Mouse (Mus musculus): ENCODE results near the gene Dusp27. TPM values are rescaled to one million over a fixed set of nuclear protein-coding genes. Genes with fewer than 3 reads are reported as not detected.

The Dusp27 gene
- polyA plus RNA-seq (2015; fragmentation: Nextera tagmentation; extraction: Ambion mirVana) = 1.00 and 1.5 TPM in 2 replicates

DNA sequence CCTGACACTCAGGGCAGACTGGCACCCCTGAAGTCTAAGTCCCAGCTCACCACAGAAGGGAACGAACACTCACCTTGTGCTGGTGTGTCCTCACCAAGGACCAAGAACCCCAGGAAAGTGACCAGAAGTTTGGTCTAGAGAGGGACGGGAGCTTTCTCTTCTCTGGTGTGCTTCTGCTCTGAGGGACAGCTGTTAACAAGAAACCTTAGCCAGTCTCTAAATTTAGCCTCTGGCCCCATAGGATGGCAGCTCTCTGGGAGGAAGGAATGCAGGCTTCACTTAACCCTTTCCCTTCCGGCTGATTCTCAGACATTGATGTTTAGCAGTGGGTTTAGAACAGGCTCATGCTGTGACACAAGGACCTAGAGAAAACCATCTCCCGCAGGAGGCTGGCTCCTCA is at the start of gene Dusp27:
Gene Dusp27 (minus strand): TSS at position 204 of the 400 bp plus-strand sequence.
- H3K4me1 ChIP-seq = peaks cover 4% of the 10 kb centered on the region; the same call in 1 of the 2 replicates
- H3K36me3 ChIP-seq = no peaks in the 10 kb centered on the region
- WGBS = 66% methylated on average over 4 of the region's 4 CpGs
- H3K9ac ChIP-seq (replicated peaks) = no peak within 1 kb of the TSS
- 0 out of 2 replicates have a peak within 1 kb of the TSS, but pooled peaks have one; percentile 2 for H3K27ac ChIP-seq (replicated peaks)
- no peaks in the 10 kb centered on the region for H3K9me3 ChIP-seq (replicated peaks)
- no peak within 1 kb of the TSS for H3K4me3 ChIP-seq (replicated peaks)
- H3K27me3 ChIP-seq (replicated peaks) = no peaks in the 10 kb centered on the region
- peak within 1 kb of the TSS; percentile 19; the same call in 1 of the 2 replicates for H3K4me2 ChIP-seq
- ATAC-seq (ENCODE audit: low FRiP score) = no peak

DNA sequence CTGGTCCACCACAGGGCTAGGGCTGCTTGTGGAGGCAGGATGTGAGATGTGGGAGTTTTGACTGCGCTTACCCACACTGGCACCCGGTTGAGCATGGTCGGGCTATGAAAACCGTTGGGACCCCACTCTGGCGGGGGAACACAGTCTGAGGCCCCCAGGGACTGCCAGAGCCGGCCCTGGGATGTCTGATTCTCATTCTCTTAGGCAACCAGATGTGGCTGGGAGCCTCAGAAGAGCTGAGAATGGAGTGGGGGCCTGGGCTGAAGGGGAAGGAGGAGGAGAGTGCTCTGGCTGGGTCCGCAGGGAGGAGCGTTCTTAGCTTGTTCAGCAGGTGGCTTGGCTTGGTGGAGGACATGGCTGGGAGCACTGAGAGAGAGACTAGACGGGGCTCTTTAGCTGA is 45.9 kb upstream of the Dusp27 start:
- H3K9ac ChIP-seq (replicated peaks) = no peak overlapping the region
- H3K27ac ChIP-seq (replicated peaks) = no peak overlapping the region
- no peaks in the 10 kb centered on the region for H3K27me3 ChIP-seq (replicated peaks)
- H3K4me3 ChIP-seq (replicated peaks) = no peak overlapping the region
- no peaks in the 10 kb centered on the region for H3K4me1 ChIP-seq
- no peaks in the 10 kb centered on the region for H3K9me3 ChIP-seq (replicated peaks)
- H3K4me2 ChIP-seq = no peak overlapping the region
- no peaks in the 10 kb centered on the region for H3K36me3 ChIP-seq
- WGBS = 67% methylated on average over 9 of the region's 9 CpGs
- no peak for ATAC-seq (ENCODE audit: low FRiP score)

DNA sequence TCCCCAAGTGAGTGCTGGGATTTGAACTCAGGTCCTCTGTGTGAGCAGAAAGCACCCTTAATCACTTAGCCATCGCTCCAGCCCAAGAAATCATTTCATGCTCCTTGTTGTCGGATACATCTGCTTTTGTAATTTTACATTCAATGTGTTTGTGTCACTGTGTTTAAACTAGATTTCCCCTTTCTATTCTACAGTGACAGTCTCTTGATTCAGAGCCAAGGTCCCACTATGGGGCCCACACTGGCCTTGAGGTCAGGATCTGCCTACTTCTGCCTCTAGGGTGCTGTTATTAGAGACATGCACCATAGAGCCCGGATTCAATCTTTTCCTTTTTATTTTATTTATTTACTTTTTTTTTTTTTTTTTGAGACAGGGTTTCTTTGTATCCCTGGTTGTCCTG is 45.3 kb upstream of the Dusp27 start:
- no peak overlapping the region for H3K9ac ChIP-seq (replicated peaks)
- no peaks in the 10 kb centered on the region for H3K4me1 ChIP-seq
- 79% methylated on average over 3 of the region's 3 CpGs for WGBS
- no peaks in the 10 kb centered on the region for H3K9me3 ChIP-seq (replicated peaks)
- ATAC-seq (ENCODE audit: low FRiP score) = no peak
- H3K4me3 ChIP-seq (replicated peaks) = no peak overlapping the region
- no peak overlapping the region for H3K4me2 ChIP-seq
- H3K36me3 ChIP-seq = no peaks in the 10 kb centered on the region
- H3K27ac ChIP-seq (replicated peaks) = no peak overlapping the region
- no peaks in the 10 kb centered on the region for H3K27me3 ChIP-seq (replicated peaks)

DNA sequence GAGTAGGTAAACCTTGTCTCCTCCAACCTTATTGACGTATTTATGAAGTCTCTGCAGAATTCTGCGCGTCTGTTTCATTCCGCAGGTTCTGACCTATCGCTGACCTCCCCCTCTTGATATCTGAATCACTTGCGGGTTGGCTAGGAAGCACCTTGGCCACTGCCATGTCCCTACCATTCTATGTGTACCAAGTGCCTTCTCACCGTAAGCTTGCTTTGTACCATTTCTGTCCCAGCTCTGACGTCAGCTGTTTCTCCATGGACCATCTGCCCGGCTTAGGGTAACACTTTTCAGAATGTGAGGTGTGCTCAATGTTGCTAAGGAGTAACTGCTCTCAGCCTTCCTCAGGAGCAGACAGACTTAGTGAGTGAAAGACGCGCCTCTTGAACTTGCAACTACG is 43.1 kb upstream of the Dusp27 start:
- H3K4me1 ChIP-seq = no peaks in the 10 kb centered on the region
- no peaks in the 10 kb centered on the region for H3K36me3 ChIP-seq
- H3K9me3 ChIP-seq (replicated peaks) = no peaks in the 10 kb centered on the region
- H3K4me3 ChIP-seq (replicated peaks) = no peak overlapping the region
- no peak for ATAC-seq (ENCODE audit: low FRiP score)
- H3K27me3 ChIP-seq (replicated peaks) = no peaks in the 10 kb centered on the region
- WGBS = 95% methylated on average over 12 of the region's 12 CpGs
- H3K9ac ChIP-seq (replicated peaks) = no peak overlapping the region
- no peak overlapping the region for H3K27ac ChIP-seq (replicated peaks)
- H3K4me2 ChIP-seq = no peak overlapping the region

DNA sequence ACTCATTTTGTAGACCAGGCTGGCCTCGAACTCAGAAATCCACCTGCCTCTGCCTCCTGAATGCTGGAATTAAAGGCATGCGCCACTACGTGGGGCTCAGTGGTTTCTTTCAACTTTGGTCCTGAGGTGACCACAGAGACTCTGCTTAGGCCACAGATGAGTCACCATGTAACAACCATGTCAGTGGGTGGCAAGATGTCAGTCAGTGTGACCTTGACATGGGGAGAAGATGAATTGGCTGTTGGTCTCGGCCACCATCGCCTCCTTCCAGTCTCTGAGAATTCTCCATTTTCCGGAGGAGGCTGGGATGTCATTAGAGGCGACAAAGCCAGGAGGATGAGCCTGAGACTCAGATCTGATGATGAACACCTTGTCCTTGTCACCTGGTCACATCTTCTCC is 42.0 kb upstream of the Dusp27 start:
- Histone ChIP-seq H3K4me1 (no peaks in the 10 kb centered on the region), H3K27me3 (replicated peaks) (no peaks in the 10 kb centered on the region), H3K36me3 (no peaks in the 10 kb centered on the region), H3K4me3 (replicated peaks) (no peak overlapping the region), H3K4me2 (no peak overlapping the region), H3K9ac (replicated peaks) (no peak overlapping the region), H3K9me3 (replicated peaks) (no peaks in the 10 kb centered on the region), H3K27ac (replicated peaks) (no peak overlapping the region)
- ATAC-seq (ENCODE audit: low FRiP score) = no peak
- WGBS = 90% methylated on average over 7 of the region's 7 CpGs

DNA sequence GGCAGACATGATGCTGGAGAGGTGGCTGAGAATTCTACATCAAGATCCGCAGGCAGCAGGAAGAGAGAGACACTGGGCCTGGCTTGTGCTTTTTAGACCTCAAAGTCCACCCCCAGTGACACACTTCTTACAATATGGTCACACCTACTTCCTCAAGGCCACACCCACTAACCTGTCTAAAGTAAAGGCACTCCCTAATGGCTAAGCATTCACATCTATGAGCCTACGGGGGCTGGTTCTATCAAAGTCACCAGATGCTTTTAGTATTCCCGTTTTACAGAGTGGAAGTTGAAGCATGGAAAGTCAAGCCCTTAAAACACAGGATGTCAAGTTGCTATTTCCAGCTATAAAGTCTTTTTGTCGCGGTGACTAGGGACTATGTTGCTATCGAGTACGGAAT is 40.3 kb upstream of the Dusp27 start:
- no peak overlapping the region for H3K4me2 ChIP-seq
- H3K9me3 ChIP-seq (replicated peaks) = no peaks in the 10 kb centered on the region
- H3K27ac ChIP-seq (replicated peaks) = no peak overlapping the region
- no peak for ATAC-seq (ENCODE audit: low FRiP score)
- H3K9ac ChIP-seq (replicated peaks) = no peak overlapping the region
- H3K36me3 ChIP-seq = no peaks in the 10 kb centered on the region
- no peaks in the 10 kb centered on the region for H3K27me3 ChIP-seq (replicated peaks)
- H3K4me3 ChIP-seq (replicated peaks) = no peak overlapping the region
- 94% methylated on average over 7 of the region's 7 CpGs for WGBS
- H3K4me1 ChIP-seq = no peaks in the 10 kb centered on the region

DNA sequence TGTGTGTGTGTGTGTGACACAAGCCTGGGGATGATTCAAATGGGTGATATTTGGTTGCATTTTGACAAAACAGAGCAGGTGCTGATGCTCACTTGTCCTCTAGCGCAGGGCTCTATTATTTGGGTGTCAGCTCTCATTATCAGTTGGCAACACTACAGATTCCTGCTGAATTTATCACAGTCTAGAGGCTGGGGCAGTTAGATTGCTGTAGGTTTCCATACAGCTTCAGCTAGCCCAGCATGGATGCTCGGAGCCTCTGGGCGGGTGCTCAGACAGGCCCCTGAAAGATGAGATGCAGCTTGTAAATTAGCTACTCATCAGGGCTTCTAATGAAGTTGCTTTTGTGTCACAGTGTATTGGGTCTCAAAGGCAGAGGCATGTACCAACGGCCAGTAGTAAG is 39.7 kb upstream of the Dusp27 start:
- H3K4me3 ChIP-seq (replicated peaks) = no peak overlapping the region
- ATAC-seq (ENCODE audit: low FRiP score) = no peak
- H3K4me2 ChIP-seq = no peak overlapping the region
- H3K9me3 ChIP-seq (replicated peaks) = no peaks in the 10 kb centered on the region
- no peak overlapping the region for H3K27ac ChIP-seq (replicated peaks)
- H3K9ac ChIP-seq (replicated peaks) = no peak overlapping the region
- no peaks in the 10 kb centered on the region for H3K4me1 ChIP-seq
- 48% methylated on average over 4 of the region's 4 CpGs for WGBS
- no peaks in the 10 kb centered on the region for H3K27me3 ChIP-seq (replicated peaks)
- H3K36me3 ChIP-seq = no peaks in the 10 kb centered on the region

DNA sequence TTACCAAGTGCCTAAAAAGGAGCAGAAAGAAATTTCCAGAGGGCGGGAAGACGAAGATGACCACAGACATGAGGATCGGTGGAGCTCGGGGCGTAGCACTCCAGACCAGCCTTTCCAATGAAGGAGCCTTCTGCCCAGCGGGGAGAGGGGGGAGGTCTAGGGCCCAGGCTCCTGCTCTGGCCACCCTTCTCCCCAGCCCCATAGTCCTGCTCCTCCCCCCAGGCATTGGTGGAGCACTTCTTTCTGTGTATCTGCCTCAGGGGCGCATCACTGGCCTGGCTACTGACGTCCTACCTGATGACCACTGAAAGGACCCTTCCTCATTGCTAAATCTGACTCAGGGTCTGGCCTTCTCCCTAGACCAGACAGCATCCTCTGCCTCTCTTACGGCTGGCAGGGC is 37.4 kb upstream of the Dusp27 start:
- no peaks in the 10 kb centered on the region for H3K36me3 ChIP-seq
- H3K27ac ChIP-seq (replicated peaks) = no peak overlapping the region
- WGBS = 88% methylated on average over 9 of the region's 9 CpGs

DNA sequence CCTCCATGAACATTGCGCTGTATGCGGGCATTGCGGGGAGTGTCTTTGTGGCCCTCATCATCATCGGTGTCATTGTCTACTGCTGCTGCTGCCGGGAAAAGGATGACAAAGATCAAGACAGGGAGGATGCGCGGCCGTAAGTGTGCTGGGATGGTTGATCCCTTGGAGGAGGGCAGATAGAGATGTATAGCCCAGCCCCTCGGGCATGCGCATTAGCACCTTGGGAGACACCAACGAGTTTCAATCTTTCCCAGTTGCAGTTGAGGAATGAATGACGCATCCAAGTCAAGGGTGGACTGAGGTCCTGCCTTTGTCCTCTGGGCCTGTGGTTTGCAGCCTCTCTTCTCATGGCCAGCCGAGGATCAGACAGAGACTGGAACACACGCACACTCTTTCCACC is 36.9 kb upstream of the Dusp27 start:
- Histone ChIP-seq H3K4me2 (no peak overlapping the region), H3K9me3 (replicated peaks) (no peaks in the 10 kb centered on the region), H3K4me1 (peaks cover 4% of the 10 kb centered on the region; the same call in 1 of the 2 replicates), H3K9ac (replicated peaks) (no peak overlapping the region), H3K27me3 (replicated peaks) (peaks cover 8% of the 10 kb centered on the region; the same call in 1 of the 2 replicates), H3K27ac (replicated peaks) (no peak overlapping the region), H3K4me3 (replicated peaks) (no peak overlapping the region), H3K36me3 (no peaks in the 10 kb centered on the region)
- no peak for ATAC-seq (ENCODE audit: low FRiP score)
- WGBS = 94% methylated on average over 14 of the region's 14 CpGs

More for the DNA sequence above, 37.4 kb upstream of the Dusp27 start:
- Histone ChIP-seq H3K9ac (replicated peaks) (no peak overlapping the region), H3K4me1 (peaks cover 4% of the 10 kb centered on the region; the same call in 1 of the 2 replicates), H3K4me2 (no peak overlapping the region), H3K27me3 (replicated peaks) (peaks cover 3% of the 10 kb centered on the region; the same call in 1 of the 2 replicates), H3K9me3 (replicated peaks) (no peaks in the 10 kb centered on the region), H3K4me3 (replicated peaks) (no peak overlapping the region)
- no peak for ATAC-seq (ENCODE audit: low FRiP score)

DNA sequence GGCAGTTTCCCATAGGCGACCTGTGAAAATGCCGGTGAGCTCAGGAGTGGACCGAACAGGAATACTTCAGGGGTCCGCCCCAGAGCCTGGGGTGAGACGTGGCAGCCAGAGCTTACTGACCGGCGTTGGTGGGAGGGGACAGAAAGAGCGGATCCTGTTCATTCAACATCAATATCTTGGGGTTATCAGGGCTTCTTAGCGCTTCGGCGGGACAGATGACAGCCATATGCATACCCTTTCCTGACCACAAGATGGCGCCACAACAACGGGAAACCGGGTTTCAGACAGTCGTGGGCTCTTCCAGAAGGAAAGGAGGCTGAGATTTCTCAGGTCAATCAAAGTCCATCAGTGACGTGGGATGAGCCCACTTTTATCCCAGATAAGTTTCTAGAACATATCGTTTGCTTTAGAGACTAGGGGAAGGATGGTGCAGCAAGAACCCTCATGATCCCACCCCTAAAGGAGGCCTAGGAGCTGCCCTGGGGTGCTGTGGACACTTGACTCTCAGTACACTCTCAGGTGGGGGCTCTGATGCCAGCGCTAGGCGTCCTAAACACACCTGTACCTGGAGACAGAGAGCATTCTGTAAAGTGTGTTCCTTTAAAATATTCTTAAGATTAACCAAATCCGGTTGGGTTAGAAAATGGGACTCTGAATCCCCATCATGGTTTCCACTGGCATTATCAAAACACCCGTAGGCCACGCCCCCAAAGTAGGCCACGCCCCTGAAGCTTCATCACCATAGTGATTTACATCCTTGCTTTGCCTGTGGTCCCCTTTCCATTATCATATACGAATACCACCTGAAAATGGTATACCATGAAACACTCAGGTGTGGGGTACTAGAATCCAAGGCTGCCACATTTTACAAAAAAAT is 33.1 kb upstream of the Dusp27 start:
- Histone ChIP-seq H3K36me3 (no peaks in the 10 kb centered on the region), H3K4me3 (replicated peaks) (peak overlapping the region; percentile 22), H3K9ac (replicated peaks) (peak overlapping the region; percentile 42), H3K4me1 (peaks cover 4% of the 10 kb centered on the region; the same call in 1 of the 2 replicates), H3K9me3 (replicated peaks) (no peaks in the 10 kb centered on the region), H3K27ac (replicated peaks) (no peak overlapping the region), H3K4me2 (peak overlapping the region; percentile 52), H3K27me3 (replicated peaks) (peaks cover 18% of the 10 kb centered on the region)
- WGBS = 19% methylated on average over 24 of the region's 24 CpGs
- peak; percentile 76 for ATAC-seq (ENCODE audit: low FRiP score)

DNA sequence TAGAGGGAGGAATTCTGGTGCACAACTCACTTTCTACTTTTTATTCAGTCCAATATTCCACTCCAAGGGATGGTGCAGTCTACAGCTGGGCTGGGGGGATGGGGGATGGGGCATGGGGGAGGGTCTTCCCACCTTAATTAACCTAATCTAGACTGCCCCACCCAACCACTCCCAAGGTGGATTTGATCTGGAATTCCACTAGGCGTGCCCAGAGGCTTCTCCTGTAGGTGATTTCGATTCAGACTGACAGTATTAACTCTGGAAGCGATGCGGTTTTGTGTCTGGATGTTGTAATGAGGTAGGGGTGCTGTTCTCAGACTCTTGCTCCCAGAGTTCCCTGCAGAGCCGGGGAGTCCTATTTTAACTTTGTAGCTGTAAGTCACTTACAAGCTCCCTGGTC is 32.4 kb upstream of the Dusp27 start:
- ATAC-seq (ENCODE audit: low FRiP score) = 0 out of 2 replicates have a peak, but pooled peaks have one; percentile 2
- no peak overlapping the region for H3K27ac ChIP-seq (replicated peaks)
- H3K9me3 ChIP-seq (replicated peaks) = no peaks in the 10 kb centered on the region
- peak overlapping the region; percentile 52 for H3K4me2 ChIP-seq
- H3K27me3 ChIP-seq (replicated peaks) = peaks cover 25% of the 10 kb centered on the region
- WGBS = 56% methylated on average over 5 of the region's 5 CpGs
- peak overlapping the region; percentile 42 for H3K9ac ChIP-seq (replicated peaks)
- no peaks in the 10 kb centered on the region for H3K36me3 ChIP-seq
- H3K4me1 ChIP-seq = peaks cover 4% of the 10 kb centered on the region; the same call in 1 of the 2 replicates
- peak overlapping the region; percentile 22; the same call in 1 of the 2 replicates for H3K4me3 ChIP-seq (replicated peaks)

DNA sequence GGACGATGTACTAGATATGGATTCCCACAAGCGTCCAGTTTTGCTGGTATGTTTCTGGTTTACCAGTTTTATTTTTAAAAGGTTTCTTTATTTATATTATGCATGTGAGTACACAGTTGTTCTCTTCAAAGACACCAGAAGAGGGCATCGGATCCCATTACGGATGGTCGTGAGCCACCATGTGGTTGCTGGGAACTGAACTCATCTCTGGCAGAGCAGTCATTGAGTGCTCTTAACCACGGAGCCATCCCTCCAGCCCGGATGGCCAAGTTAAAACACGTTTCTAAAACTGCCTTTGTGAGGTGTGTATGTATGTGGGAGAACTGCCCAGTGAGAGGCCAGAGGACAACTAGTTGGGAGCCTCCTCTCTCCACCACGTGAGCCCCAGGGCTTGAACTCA is 30.9 kb upstream of the Dusp27 start:
- H3K36me3 ChIP-seq = no peaks in the 10 kb centered on the region
- H3K4me3 ChIP-seq (replicated peaks) = no peak overlapping the region
- peaks cover 33% of the 10 kb centered on the region for H3K27me3 ChIP-seq (replicated peaks)
- no peak for ATAC-seq (ENCODE audit: low FRiP score)
- WGBS = 66% methylated on average over 9 of the region's 9 CpGs
- no peak overlapping the region for H3K9ac ChIP-seq (replicated peaks)
- no peak overlapping the region for H3K4me2 ChIP-seq
- H3K4me1 ChIP-seq = peaks cover 11% of the 10 kb centered on the region
- H3K9me3 ChIP-seq (replicated peaks) = no peaks in the 10 kb centered on the region
- no peak overlapping the region for H3K27ac ChIP-seq (replicated peaks)
